Mouse (Mus musculus) limb, embryonic 14.5 days (tissue): Measurements from ENCODE around the gene Plekhm3. TPM values are rescaled to one million over a fixed set of nuclear protein-coding genes. Genes with fewer than 3 reads are reported as not detected.

Experiments
- ATAC-seq: fragments of 200-750 bp; cut with Nextera tagmentation; 2 replicates; pipeline ENCODE4 v1.8.0; 2017; ENCODE audit warnings: low read depth, moderate number of reproducible peaks, moderate TSS enrichment; ENCODE audit not compliant: low FRiP score
- DNase-seq: peaks from one replicate; pipeline ENCODE4 v3.0.0-alpha.2; 2015; ENCODE audit warnings: low spot score
- H3K27ac ChIP-seq: fragments of 300-500 bp; sonication (generic); replicated peaks from 2 replicates; pipeline ENCODE4 v1.5.1; 2014; ENCODE audit warnings: low read depth, mild to moderate bottlenecking, low read length, moderate library complexity, mixed read lengths
- H3K27me3 ChIP-seq: fragments of 300-500 bp; sonication (generic); 2 replicates; pipeline ENCODE4 v1.6.1; 2014; ENCODE audit warnings: low read length, mixed read lengths; ENCODE audit not compliant: control insufficient read depth, insufficient read depth
- H3K36me3 ChIP-seq: fragments of 300-500 bp; sonication (generic); 2 replicates; pipeline ENCODE4 v1.6.1; 2014; ENCODE audit warnings: mild to moderate bottlenecking, low read length, moderate library complexity, mixed read lengths; ENCODE audit not compliant: control insufficient read depth, insufficient read depth
- H3K4me1 ChIP-seq: fragments of 300-500 bp; sonication (generic); 2 replicates; pipeline ENCODE4 v1.6.1; 2014; ENCODE audit warnings: antibody characterized with exemption, low read length, mixed read lengths; ENCODE audit not compliant: control insufficient read depth, insufficient read depth
- H3K4me2 ChIP-seq: fragments of 300-500 bp; sonication (generic); replicated peaks from 2 replicates; pipeline ENCODE4 v1.6.1; 2014; ENCODE audit warnings: low read depth, mild to moderate bottlenecking, low read length, moderate library complexity; ENCODE audit not compliant: severe bottlenecking
- H3K4me3 ChIP-seq: fragments of 300-500 bp; sonication (generic); replicated peaks from 2 replicates; pipeline ENCODE4 v1.5.1; 2014; ENCODE audit warnings: low read length
- H3K9ac ChIP-seq: fragments of 300-500 bp; sonication (generic); 2 replicates; pipeline ENCODE4 v1.6.1; 2014; ENCODE audit warnings: mild to moderate bottlenecking, low read depth, low read length, moderate library complexity; ENCODE audit not compliant: severe bottlenecking
- H3K9me3 ChIP-seq: fragments of 300-500 bp; sonication (generic); 2 replicates; pipeline ENCODE4 v1.6.1; 2016; ENCODE audit warnings: low read length; ENCODE audit not compliant: control insufficient read depth
- POLR2A ChIP-seq: fragments of 200-500 bp; IDR thresholded peaks from 2 replicates; pipeline ENCODE4 v1.8.0; 2012; ENCODE audit warnings: inconsistent platforms, mild to moderate bottlenecking, moderate library complexity, borderline replicate concordance; ENCODE audit not compliant: insufficient read depth, insufficient read length; ENCODE audit errors: extremely low read depth
- WGBS: fragments of 180-500 bp; shearing (Covaris S2); extraction: QIAGEN DNeasy Blood & Tissue Kit; methylation state at CpG from one replicate; pipeline ENCODE4 v1.1.7; 2014; 5-methylcytosine and 5-hydroxymethylcytosine counted together
- polyA plus RNA-seq, 2 experiments: library from polyadenylated mRNA; depleted of rRNA in 1 of 2; stranded (reverse) in 1 of 2; unstranded in 1 of 2; fragments of >200 nt; fragmentation: Nextera tagmentation in 1 of 2; extraction: Ambion mirVana in 1 of 2; gene quantifications; 2 replicates each; pipeline versions ENCODE4 v1.2.1 to v1.2.3; 2012 to 2014

The Plekhm3 gene
- polyA plus RNA-seq, 2 experiments: 3.7 to 6.0 TPM

GRCm38 (mm10) chr1:64761646-64762045 is 195.0 kb downstream of the Plekhm3 start:
- Histone ChIP-seq H3K9ac (no peak overlapping the region), H3K9me3 (no peaks in the 10 kb centered on the region), H3K4me1 (0 out of 2 replicates have a peak, but pooled peaks cover under 1% of the 10 kb centered on the region), H3K36me3 (no peaks in the 10 kb centered on the region), H3K27me3 (no peaks in the 10 kb centered on the region), H3K4me3 (no peak overlapping the region), H3K4me2 (no peak overlapping the region), H3K27ac (no peak overlapping the region)
- ATAC-seq (no peak), DNase-seq (no peak)
- TF ChIP-seq POLR2A: no peak
- WGBS: 72% methylated on average over 4 of the region's 4 CpGs

DNA sequence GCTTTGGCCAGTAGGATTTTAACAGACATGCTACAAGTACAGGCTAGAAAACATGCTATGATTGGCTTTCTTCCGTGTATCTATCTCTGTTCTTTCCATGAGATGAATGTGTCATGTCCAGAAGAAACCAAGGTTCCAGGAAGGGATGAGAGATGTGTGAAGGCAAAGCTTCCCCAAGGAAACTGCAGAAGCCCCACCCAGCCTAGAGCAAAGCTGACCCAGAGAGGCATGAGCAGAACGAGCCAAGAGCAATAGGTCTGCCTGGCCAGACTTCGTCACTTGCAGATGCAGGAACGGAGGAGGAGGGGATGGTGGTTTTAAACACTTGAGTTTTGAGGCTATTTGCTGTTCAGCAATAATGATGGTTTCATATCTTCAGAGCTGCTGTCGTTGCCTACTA is 198.9 kb downstream of the Plekhm3 start:
- no peak for ATAC-seq
- no peak overlapping the region for H3K27ac ChIP-seq
- H3K4me3 ChIP-seq: no peak overlapping the region
- H3K9me3 ChIP-seq: no peaks in the 10 kb centered on the region
- WGBS: 77% methylated on average over 5 of the region's 5 CpGs
- no peaks in the 10 kb centered on the region for H3K27me3 ChIP-seq
- H3K9ac ChIP-seq: no peak overlapping the region
- no peak overlapping the region for H3K4me2 ChIP-seq
- 0 out of 2 replicates have a peak, but pooled peaks cover 4% of the 10 kb centered on the region for H3K4me1 ChIP-seq
- TF ChIP-seq POLR2A: no peak
- no peaks in the 10 kb centered on the region for H3K36me3 ChIP-seq
- DNase-seq: no peak

GRCm38 (mm10) chr1:64757254-64757653 is 199.4 kb downstream of the Plekhm3 start:
- no peaks in the 10 kb centered on the region for H3K9me3 ChIP-seq
- H3K4me3 ChIP-seq: no peak overlapping the region
- 0 out of 2 replicates have a peak, but pooled peaks cover 4% of the 10 kb centered on the region for H3K4me1 ChIP-seq
- no peak for ATAC-seq
- H3K27ac ChIP-seq: no peak overlapping the region
- H3K27me3 ChIP-seq: no peaks in the 10 kb centered on the region
- H3K36me3 ChIP-seq: no peaks in the 10 kb centered on the region
- H3K9ac ChIP-seq: no peak overlapping the region
- WGBS: 21% methylated on average over 2 of the region's 2 CpGs
- no peak for DNase-seq
- no peak overlapping the region for H3K4me2 ChIP-seq
- no peak for TF ChIP-seq POLR2A

DNA sequence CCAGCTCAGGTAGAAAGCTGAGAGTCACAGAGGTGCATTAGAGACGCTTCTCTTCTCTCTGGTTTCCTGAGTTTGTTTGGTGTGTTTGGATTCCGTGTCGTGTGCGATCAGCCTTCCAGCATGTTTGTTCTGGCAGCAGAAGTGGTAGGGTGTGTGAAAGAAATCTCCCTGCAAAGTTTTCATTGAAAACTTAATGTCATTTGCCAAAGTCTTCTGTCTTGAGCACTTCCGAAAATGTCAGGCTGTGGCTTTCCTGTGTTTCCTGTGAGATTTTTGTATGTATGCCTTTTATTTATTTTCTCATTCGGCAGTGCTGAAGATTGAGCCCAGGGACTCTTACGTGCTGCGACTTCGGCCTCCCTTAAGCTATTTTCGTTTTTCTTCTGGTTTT is 200.0 kb downstream of the Plekhm3 start:
- H3K4me2 ChIP-seq: no peak overlapping the region
- 57% methylated on average over 10 of the region's 10 CpGs for WGBS

DNA sequence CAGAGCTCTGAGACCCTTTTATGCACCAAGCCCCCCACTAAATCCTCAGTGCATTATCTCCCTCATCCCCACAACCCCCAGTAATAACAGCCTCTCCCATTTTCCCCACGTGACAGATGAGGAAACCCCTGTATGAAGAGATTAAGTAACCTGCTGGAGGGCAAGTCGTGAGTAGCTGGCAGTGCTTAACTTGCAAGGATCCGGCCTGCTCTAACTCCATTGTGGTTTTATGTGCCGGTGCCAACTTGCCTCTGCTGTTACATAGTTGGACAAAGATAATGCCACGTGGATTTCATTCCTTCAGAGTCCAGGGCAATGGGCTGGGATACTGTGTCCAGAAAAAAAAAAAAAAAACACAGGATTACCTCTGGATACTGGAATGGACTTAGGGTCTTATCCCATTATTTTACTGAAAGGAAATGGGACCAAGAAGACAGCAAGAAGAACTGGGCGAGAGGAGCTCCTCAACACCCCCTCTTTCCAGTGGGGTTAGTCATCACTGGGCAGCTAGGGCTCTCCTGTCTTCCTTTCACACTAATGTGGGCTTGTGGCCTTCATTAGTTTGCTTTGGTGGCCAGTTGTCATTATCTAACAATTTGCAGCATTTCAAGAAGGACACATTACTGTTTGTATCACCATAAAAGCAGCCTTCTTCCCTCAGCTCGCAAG is 200.5 kb downstream of the Plekhm3 start:
- DNase-seq (no peak), ATAC-seq (no peak)
- Histone ChIP-seq H3K27me3 (no peaks in the 10 kb centered on the region), H3K4me2 (no peak overlapping the region), H3K4me1 (0 out of 2 replicates have a peak, but pooled peaks cover 4% of the 10 kb centered on the region), H3K9me3 (no peaks in the 10 kb centered on the region), H3K27ac (no peak overlapping the region), H3K36me3 (no peaks in the 10 kb centered on the region), H3K4me3 (no peak overlapping the region), H3K9ac (no peak overlapping the region)
- TF ChIP-seq POLR2A: no peak
- 60% methylated on average over 7 of the region's 7 CpGs for WGBS

More for the DNA sequence above, 200.0 kb downstream of the Plekhm3 start:
- DNase-seq: no peak
- no peaks in the 10 kb centered on the region for H3K36me3 ChIP-seq
- no peaks in the 10 kb centered on the region for H3K27me3 ChIP-seq
- no peak overlapping the region for H3K27ac ChIP-seq
- no peak overlapping the region for H3K9ac ChIP-seq
- H3K4me1 ChIP-seq: 0 out of 2 replicates have a peak, but pooled peaks cover 4% of the 10 kb centered on the region
- no peaks in the 10 kb centered on the region for H3K9me3 ChIP-seq
- TF ChIP-seq POLR2A: no peak
- ATAC-seq: no peak
- no peak overlapping the region for H3K4me3 ChIP-seq
